Mouse (Mus musculus): ENCODE data around the gene Cpeb3.

DNA sequence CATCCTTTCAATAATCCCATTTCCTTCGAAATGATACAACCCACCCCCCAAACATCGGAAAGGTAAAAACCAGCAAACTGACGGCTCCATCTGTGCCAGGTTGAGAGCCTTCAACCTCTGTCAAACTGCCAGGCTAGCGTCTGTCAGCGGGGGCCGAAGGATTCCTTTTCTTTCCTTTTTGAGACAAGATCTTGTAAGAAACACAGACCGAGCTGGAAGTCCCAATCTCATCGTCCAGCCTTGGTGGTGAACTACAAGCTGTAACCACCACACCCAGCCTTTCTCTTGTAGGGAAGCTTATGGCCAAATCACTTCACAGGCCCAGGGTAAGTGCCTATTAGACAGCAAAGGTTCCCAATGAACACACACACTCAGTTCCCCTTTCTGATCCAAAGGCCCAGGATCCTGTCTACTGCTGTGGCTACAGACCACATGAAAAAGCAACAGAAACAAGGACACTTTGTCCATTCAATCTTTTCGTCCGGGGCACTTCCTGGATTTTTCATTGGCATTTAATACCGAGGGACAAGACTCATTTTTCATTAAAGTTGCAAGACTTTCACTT is 35.8 kb downstream of the Cpeb3 start:
- TF ChIP-seq CHD2 (IDR thresholded peaks at IDR 0.05; ENCODE audit: low read depth, low read length) = no peak
- TF ChIP-seq HCFC1 (IDR thresholded peaks at IDR 0.05; ENCODE audit: borderline replicate concordance, insufficient read depth, low read length) = no peak
- no peak for TF ChIP-seq ZNF384 (IDR thresholded peaks at IDR 0.05; ENCODE audit: low read depth, low read length)
- no peak for TF ChIP-seq MAFK (IDR thresholded peaks at IDR 0.05; ENCODE audit: insufficient read depth, low read depth, low read length)

Measured in ES-E14 (cell line).